Mouse (Mus musculus) ES-E14 (cell line): ENCODE measurements around the gene Ablim1. TPM values are rescaled to one million over a fixed set of nuclear protein-coding genes. Genes with fewer than 3 reads are reported as not detected.

Experiments used
- DNase-seq: peaks from one replicate; pipeline ENCODE4 v3.0.0-alpha.2; 2013; ENCODE audit warnings: low read depth, low spot score
- H3K27ac ChIP-seq: 2 replicates; pipeline ENCODE4 v1.5.1; 2012; ENCODE audit warnings: low read depth, mild to moderate bottlenecking, low read length, moderate library complexity, mixed read lengths; ENCODE audit not compliant: poor library complexity, insufficient read depth, severe bottlenecking
- H3K36me3 ChIP-seq: 2 replicates; pipeline ENCODE4 v1.6.1; 2012; ENCODE audit warnings: mild to moderate bottlenecking, low read length, moderate library complexity, mixed read lengths; ENCODE audit not compliant: control insufficient read depth, poor library complexity, insufficient read depth, severe bottlenecking
- H3K4me1 ChIP-seq, 2 experiments: fragments of 150-350 bp in 1 of 2; sonication (generic) in 1 of 2; 2 replicates each; pipeline ENCODE4 v1.6.1; 2012; ENCODE audit warnings: low read length in 2 of 2, mild to moderate bottlenecking in 1 of 2, mixed read lengths in 1 of 2; ENCODE audit not compliant: control insufficient read depth in 2 of 2, insufficient read depth in 2 of 2, poor library complexity in 1 of 2
- H3K4me3 ChIP-seq, 2 experiments: fragments of 150-350 bp in 1 of 2; sonication (generic) in 1 of 2; 2 replicates each; pipeline ENCODE4 v1.5.1; 2012; ENCODE audit warnings: low read length in 2 of 2, low read depth in 1 of 2, mild to moderate bottlenecking in 1 of 2, mixed read lengths in 1 of 2; ENCODE audit not compliant: insufficient read depth in 1 of 2, poor library complexity in 1 of 2, severe bottlenecking in 1 of 2
- H3K9ac ChIP-seq: 2 replicates; pipeline ENCODE4 v1.6.1; 2012; ENCODE audit warnings: low read depth, mild to moderate bottlenecking, low read length, mixed read lengths; ENCODE audit not compliant: poor library complexity, insufficient read depth, severe bottlenecking
- H3K9me3 ChIP-seq: fragments of 150-350 bp; sonication (generic); 2 replicates; pipeline ENCODE4 v1.6.1; 2012; ENCODE audit warnings: low read depth, mild to moderate bottlenecking, low read length; ENCODE audit not compliant: control insufficient read depth, insufficient read depth
- CHD2 ChIP-seq: IDR thresholded peaks from 2 replicates; pipeline ENCODE4 v1.6.1; 2014; ENCODE audit warnings: mild to moderate bottlenecking, low read depth, low read length, inconsistent platforms
- HCFC1 ChIP-seq: IDR thresholded peaks from 2 replicates; pipeline ENCODE4 v1.6.1; 2012; ENCODE audit warnings: low read length, inconsistent platforms, borderline replicate concordance; ENCODE audit not compliant: insufficient read depth
- MAFK ChIP-seq: IDR thresholded peaks from 2 replicates; pipeline ENCODE4 v1.6.1; 2014; ENCODE audit warnings: mild to moderate bottlenecking, low read depth, low read length, inconsistent platforms; ENCODE audit not compliant: insufficient read depth
- ZC3H11A ChIP-seq: IDR thresholded peaks from 2 replicates; pipeline ENCODE4 v1.6.1; 2012; ENCODE audit warnings: low read depth, mild to moderate bottlenecking, inconsistent platforms, low read length, borderline replicate concordance
- ZNF384 ChIP-seq: IDR thresholded peaks from 2 replicates; pipeline ENCODE4 v1.6.1; 2012; ENCODE audit warnings: low read depth, low read length, inconsistent platforms
- in situ Hi-C, 2 experiments: fragments of 600-800 bp; cut with MboI; formaldehyde crosslinking; loops; one replicate each; pipeline ENCODE4 v1.15.1; 2025; ENCODE audit warnings: low sequenced_read_pairs in 2 of 2, inconsistent platforms in 1 of 2; ENCODE audit not compliant: unreplicated experiment in 2 of 2
- total RNA-seq: library from RNA; depleted of rRNA; stranded (reverse); fragments of 300-350 nt; gene quantifications from 2 replicates; pipeline ENCODE4 v1.2.3, GENCODE M21; 2012

The Ablim1 gene
- total RNA-seq, 1 experiment: 5.4 TPM

DNA sequence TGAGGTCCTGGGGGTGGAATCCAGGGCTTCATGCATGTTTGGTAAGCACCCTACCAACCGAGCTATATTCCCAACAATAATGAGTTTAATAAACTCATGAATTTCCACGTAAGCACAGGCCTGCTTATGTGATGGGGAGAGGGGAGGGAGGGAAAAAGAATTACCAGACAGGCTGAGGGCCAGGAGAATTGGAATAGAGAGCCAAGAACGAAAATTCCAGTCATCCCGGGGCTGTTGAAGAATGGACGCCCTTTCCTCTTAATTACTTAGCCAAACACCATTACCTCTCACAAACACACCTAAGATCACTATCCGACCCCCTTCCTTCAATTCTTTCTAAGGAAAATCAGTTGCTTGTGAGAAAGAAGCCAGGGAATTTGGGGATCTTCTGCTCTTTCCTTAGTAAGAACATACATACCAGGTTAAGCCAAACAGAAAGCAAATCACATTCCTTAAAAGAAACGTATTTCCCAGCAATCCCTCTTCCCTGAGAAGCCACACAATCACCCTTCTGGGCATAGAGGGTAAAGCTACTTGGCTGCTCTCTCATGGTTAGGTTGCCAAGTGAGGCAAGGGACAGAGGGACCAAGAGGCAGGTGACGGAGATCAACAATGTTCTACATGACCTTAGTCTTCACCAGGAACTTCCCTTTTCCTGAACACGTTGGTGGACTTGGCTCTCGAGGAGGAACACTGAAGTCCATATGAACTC is 48.2 kb downstream of the Ablim1 start:
- in situ Hi-C loops: no loop called here
- no peak for DNase-seq
- no peak for TF ChIP-seq ZNF384
- no peak for TF ChIP-seq ZC3H11A
- TF ChIP-seq CHD2: no peak
- no peak for TF ChIP-seq HCFC1
- TF ChIP-seq MAFK: no peak
- Histone ChIP-seq H3K4me1 (peaks cover 2 to 3% of the 10 kb centered on the region in 2 experiments; a peak in 1 of 4 replicates), H3K9ac (no peak overlapping the region), H3K9me3 (no peaks in the 10 kb centered on the region), H3K4me3 (no peak overlapping the region), H3K27ac (no peak overlapping the region), H3K36me3 (no peaks in the 10 kb centered on the region)

DNA sequence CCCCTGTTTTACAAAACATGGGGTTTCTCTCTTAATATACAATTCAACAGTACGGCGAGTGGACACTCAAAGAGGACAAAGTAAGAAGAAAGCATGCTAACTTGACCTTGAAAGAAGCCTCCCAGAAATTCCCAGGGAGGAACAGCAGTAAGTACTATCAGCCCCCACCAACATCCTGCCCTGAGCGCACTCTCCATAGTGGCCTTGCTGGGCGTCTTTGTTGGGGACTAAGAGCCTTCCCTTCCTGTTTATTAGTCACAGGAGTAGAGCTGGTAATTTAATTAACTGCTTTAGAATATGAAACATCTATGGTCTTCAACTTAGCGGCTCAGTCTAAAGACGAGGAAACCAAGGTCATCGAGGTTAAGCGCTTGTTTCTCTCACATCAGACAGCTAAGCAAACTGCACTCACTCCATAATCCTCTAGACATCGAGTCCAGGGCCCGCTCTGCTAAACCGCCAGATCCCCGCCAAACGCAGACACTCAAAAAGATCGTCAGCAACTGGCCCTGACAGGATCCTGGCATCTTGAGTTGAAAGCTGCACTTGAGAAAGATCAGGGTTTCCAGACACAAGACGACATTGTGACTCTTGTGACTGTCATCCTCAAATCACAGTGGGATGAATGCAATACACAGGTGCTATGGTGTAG is 50.3 kb downstream of the Ablim1 start:
- peaks cover 2 to 3% of the 10 kb centered on the region in 2 experiments; a peak in 1 of 4 replicates for H3K4me1 ChIP-seq
- TF ChIP-seq ZC3H11A: no peak
- no peak for TF ChIP-seq MAFK
- TF ChIP-seq ZNF384: no peak
- no peak for TF ChIP-seq HCFC1
- TF ChIP-seq CHD2: no peak
- no peaks in the 10 kb centered on the region for H3K36me3 ChIP-seq
- H3K9me3 ChIP-seq: no peaks in the 10 kb centered on the region
- H3K4me3 ChIP-seq: peak overlapping the region in 1 of 2 experiments; percentile 18; a peak in 1 of 4 replicates
- in situ Hi-C loops: no loop called here
- no peak for DNase-seq
- no peak overlapping the region for H3K9ac ChIP-seq
- no peak overlapping the region for H3K27ac ChIP-seq

DNA sequence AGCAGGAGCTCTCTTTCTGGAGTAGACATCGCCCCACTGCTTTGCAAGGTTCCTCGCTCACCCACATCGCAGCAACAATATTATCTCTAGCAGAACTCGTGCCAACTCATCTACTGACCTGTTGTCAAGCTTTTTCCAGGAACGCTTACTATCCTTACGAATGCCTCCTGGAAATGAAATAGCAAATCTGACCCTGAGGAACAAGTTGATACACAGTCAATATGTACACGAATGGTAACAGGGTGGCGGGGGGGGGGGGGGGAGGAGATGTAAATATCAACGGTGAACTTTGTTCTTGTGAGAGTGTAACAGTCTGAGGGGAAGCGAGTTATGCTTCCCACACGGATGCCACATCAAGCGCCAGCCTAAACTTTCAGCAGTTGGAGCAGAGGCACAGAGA is 56.9 kb downstream of the Ablim1 start:
- no peak overlapping the region for H3K27ac ChIP-seq
- in situ Hi-C loops: no loop called here
- H3K36me3 ChIP-seq: no peaks in the 10 kb centered on the region
- no peak overlapping the region for H3K4me3 ChIP-seq
- no peak for DNase-seq
- no peak overlapping the region for H3K9ac ChIP-seq
- H3K4me1 ChIP-seq: no peaks in the 10 kb centered on the region
- no peaks in the 10 kb centered on the region for H3K9me3 ChIP-seq
- TF ChIP-seq CHD2 (no peak), HCFC1 (no peak), ZC3H11A (no peak), MAFK (no peak), ZNF384 (no peak)

DNA sequence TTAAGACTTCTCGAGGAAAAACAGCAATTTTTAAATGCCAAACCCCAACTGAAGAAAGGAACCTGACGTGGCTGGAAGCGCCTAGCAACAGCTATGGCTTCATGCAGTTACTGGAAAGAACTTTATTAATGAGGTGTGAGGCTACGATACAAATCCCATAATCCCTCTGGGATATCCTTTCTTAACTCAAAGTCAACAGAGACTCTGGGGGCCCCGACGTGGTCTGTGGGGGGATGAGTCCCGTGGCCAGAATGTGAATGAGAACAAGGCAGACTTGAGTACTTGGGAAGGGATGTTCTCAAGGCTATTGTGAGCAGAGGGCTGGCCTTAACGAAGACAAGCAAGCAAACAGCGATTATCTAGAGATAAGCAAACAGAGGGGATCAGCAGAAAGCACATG is 58.1 kb downstream of the Ablim1 start:
- Histone ChIP-seq H3K4me1 (no peaks in the 10 kb centered on the region), H3K9me3 (no peaks in the 10 kb centered on the region), H3K27ac (no peak overlapping the region), H3K4me3 (no peak overlapping the region), H3K36me3 (no peaks in the 10 kb centered on the region), H3K9ac (no peak overlapping the region)
- TF ChIP-seq ZC3H11A: no peak
- no peak for TF ChIP-seq MAFK
- no peak for TF ChIP-seq HCFC1
- no peak for TF ChIP-seq CHD2
- no peak for TF ChIP-seq ZNF384
- DNase-seq: no peak
- in situ Hi-C loops: no loop called here
